Mouse (Mus musculus) testis, adult 2 months (tissue): ENCODE measurements around the gene Cmtm6.

Source experiments
- CTCF ChIP-seq: fragments of 200-500 bp; IDR thresholded peaks from 2 replicates; pipeline ENCODE4 v1.5.1; 2012; ENCODE audit warnings: low read depth, mild to moderate bottlenecking, inconsistent platforms, low read length, moderate library complexity; ENCODE audit not compliant: control insufficient read depth, insufficient read depth, insufficient replicate concordance
- POLR2A ChIP-seq: fragments of 200-500 bp; IDR thresholded peaks from 2 replicates; pipeline ENCODE4 v1.6.1; 2012; ENCODE audit warnings: low read depth, mild to moderate bottlenecking, inconsistent platforms, low read length, moderate library complexity; ENCODE audit not compliant: control insufficient read depth

GRCm38 (mm10) chr9:114758272-114758671, 27.4 kb downstream of the Cmtm6 start:
- TF ChIP-seq CTCF (no peak), POLR2A (no peak)
